Mouse (Mus musculus): ENCODE results near the gene Srcap. TPM values are rescaled to one million over a fixed set of nuclear protein-coding genes. Genes with fewer than 3 reads are reported as not detected.

Gene Srcap
- polyA plus RNA-seq, 1 experiment from 2014 or later = 15.0 TPM

DNA sequence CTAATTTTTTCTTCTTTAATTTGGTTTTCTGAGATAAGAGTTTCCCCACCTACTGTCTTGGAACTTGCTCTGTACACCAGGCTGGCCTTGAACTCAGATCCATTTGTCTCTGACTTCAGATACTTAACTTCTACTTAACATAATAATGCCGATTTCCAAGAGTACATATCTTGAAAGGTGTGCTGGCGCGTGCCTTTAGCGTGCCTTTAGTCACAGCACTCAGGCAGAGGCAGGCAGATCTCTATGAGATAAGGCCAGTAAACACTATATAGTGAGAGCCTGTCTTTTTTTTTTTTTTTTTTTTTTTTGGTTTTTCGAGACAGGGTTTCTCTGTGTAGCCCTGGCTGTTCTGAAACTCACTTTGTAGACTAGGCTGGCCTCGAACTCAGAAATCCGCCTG is 4.6 kb downstream of the Srcap start:
- H3K36me3 ChIP-seq (replicated peaks) = peaks cover 67% of the 10 kb centered on the region
- H3K4me2 ChIP-seq = no peak overlapping the region
- 87% methylated on average over 7 of the region's 7 CpGs for WGBS (ENCODE audit: insufficient replicate concordance)

DNA sequence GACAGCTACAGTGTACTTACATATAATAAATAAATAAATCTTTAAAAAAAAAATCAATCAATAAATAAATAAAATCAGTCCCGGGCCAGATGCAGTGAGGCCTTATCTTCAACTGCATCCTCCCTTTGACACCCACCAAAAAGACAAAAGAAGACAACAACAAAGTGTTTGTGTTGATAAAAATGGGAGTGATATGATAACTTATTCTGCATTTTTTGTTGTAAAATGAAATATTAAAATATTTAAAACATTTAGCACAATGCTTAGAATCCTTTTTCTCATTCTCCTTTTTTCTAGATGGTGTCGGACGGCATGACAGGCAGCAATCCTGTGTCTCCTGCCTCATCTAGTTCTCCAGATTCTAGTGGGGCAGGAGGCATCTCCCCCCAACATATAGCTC is 7.5 kb downstream of the Srcap start, which contains the start of gene Gm42715:
Gene Gm42715, plus strand, starts transcription at position 301 of the 400 bp plus-strand sequence.
- Histone ChIP-seq H3K9ac (no peak within 1 kb of the TSS), H3K4me2 (no peak within 1 kb of the TSS), H3K4me3 (replicated peaks) (no peak within 1 kb of the TSS), H3K27ac (replicated peaks) (no peak within 1 kb of the TSS), H3K9me3 (replicated peaks) (no peaks in the 10 kb centered on the region), H3K36me3 (replicated peaks) (peaks cover 95% of the 10 kb centered on the region), H3K4me1 (replicated peaks) (peaks cover 5% of the 10 kb centered on the region), H3K27me3 (no peaks in the 10 kb centered on the region)
- no peak for ATAC-seq (ENCODE audit: insufficient read depth)
- 86% methylated on average over 3 of the region's 3 CpGs for WGBS (ENCODE audit: insufficient replicate concordance)

More for the DNA sequence above, 4.6 kb downstream of the Srcap start:
- H3K9me3 ChIP-seq (replicated peaks) = no peaks in the 10 kb centered on the region
- H3K27ac ChIP-seq (replicated peaks) = no peak overlapping the region
- H3K4me1 ChIP-seq (replicated peaks) = peaks cover 27% of the 10 kb centered on the region
- no peak overlapping the region for H3K9ac ChIP-seq
- no peaks in the 10 kb centered on the region for H3K27me3 ChIP-seq
- H3K4me3 ChIP-seq (replicated peaks) = no peak overlapping the region
- ATAC-seq (ENCODE audit: insufficient read depth) = no peak

DNA sequence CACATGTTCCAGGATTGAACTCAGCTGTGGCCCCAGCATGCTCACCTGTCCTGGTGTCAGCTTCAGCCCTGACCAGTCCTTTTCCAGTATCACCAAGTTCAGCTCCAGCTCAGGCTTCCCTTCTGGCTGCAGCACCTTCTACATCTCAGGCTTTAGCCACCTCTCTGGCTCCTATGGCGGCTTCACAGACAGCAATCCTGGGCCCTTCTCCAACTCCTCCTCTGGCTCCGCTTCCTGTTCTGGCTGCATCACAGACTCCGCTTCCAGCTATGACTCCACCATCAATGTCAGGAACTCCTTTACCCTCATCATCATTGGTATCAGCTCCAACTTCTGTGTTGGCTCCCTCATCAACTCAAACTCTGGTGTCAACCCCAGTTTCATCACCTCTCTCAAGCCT is 29.9 kb downstream of the Srcap start:
- Histone ChIP-seq H3K27ac (replicated peaks) (no peak overlapping the region), H3K36me3 (replicated peaks) (peaks cover 96% of the 10 kb centered on the region), H3K4me2 (no peak overlapping the region), H3K9ac (no peak overlapping the region), H3K9me3 (replicated peaks) (no peaks in the 10 kb centered on the region), H3K4me1 (replicated peaks) (no peaks in the 10 kb centered on the region), H3K4me3 (replicated peaks) (no peak overlapping the region), H3K27me3 (no peaks in the 10 kb centered on the region)
- WGBS (ENCODE audit: insufficient replicate concordance) = 91% methylated on average over 3 of the region's 3 CpGs
- no peak for ATAC-seq (ENCODE audit: insufficient read depth)

DNA sequence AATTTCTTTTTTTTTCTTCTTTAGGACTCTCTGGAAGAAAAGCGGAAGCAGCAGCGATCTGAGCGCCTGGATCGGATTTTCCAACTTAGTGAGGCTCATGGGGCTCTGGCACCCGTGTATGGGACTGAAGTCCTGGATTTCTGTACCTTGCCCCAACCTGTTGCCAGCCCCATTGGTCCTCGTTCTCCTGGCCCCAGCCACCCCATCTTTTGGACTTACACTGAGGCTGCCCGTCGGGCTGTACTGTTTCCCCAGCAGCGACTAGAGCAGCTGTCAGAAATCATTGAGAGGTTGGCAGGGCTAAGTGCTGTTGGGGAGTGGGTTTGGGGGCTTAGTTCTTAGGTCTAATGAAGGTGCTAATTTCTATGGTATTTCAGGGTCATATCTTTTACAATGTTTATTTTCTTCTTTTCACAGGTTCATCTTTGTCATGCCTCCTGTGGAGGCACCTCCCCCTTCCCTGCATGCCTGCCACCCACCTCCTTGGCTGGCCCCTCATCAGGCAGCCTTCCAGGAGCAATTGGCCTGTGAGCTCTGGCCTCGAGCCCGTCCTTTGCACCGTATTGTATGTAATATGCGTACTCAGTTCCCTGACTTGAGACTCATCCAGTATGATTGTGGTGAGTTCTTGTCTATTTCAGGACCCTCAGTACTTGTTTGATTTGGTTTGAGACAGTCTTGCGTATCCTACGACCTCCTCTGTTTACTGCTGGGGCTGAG is 37.5 kb downstream of the Srcap start:
- no peak for ATAC-seq (ENCODE audit: insufficient read depth)
- Histone ChIP-seq H3K4me1 (replicated peaks) (no peaks in the 10 kb centered on the region), H3K4me3 (replicated peaks) (no peak overlapping the region), H3K27me3 (no peaks in the 10 kb centered on the region), H3K27ac (replicated peaks) (no peak overlapping the region), H3K9ac (no peak overlapping the region), H3K4me2 (no peak overlapping the region), H3K9me3 (replicated peaks) (no peaks in the 10 kb centered on the region), H3K36me3 (replicated peaks) (peaks cover 89% of the 10 kb centered on the region)
- whole genome bisulfite sequencing (ENCODE audit: insufficient replicate concordance) = 91% methylated on average over 15 of the region's 15 CpGs

DNA sequence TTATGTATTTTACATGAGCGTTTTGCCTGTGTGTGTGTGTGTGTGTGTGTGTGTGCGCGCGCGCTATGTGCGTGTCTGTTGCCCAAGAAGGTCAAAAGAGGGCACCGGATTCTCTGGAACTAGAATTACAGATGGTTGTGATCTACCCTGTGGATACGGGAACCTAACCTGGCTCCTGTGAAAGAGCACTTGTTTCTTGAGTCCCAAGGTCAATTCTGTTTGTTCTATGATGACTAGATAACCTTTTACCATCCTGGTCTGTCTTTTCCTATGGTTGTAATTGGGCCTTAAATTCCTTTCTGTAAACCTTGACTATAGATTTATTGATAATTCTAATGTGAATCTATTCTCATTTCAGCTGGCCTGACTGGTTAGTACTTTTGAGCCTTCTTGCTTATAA is 39.8 kb downstream of the Srcap start:
- Histone ChIP-seq H3K36me3 (replicated peaks) (peaks cover 90% of the 10 kb centered on the region), H3K4me2 (no peak overlapping the region), H3K4me1 (replicated peaks) (no peaks in the 10 kb centered on the region), H3K9me3 (replicated peaks) (no peaks in the 10 kb centered on the region), H3K9ac (no peak overlapping the region), H3K27me3 (no peaks in the 10 kb centered on the region), H3K27ac (replicated peaks) (no peak overlapping the region), H3K4me3 (replicated peaks) (no peak overlapping the region)
- ATAC-seq (ENCODE audit: insufficient read depth) = no peak
- 91% methylated on average over 8 of the region's 8 CpGs for WGBS (ENCODE audit: insufficient replicate concordance)

DNA sequence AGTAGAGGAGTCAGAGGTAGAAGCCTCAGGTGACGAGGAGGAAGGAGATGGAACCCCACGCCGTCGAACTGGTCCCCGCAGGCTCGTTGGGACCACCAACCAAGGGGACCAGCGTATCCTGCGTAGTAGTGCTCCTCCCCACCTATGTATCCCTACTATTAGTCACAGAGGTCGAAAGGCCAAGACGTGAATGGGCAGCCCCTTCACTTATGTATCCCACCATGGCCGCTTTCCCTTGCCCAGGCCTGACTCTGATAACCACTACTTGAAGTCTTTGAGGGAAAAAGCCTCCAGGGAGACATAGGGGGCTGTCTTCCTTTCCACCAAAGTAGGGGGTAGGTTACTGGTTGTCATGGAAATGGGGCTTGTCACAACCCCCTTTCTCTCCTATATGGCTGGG is 48.8 kb downstream of the Srcap start:
- no peak overlapping the region for H3K9ac ChIP-seq
- H3K4me1 ChIP-seq (replicated peaks) = no peaks in the 10 kb centered on the region
- no peaks in the 10 kb centered on the region for H3K9me3 ChIP-seq (replicated peaks)
- no peak for ATAC-seq (ENCODE audit: insufficient read depth)
- no peak overlapping the region for H3K4me2 ChIP-seq
- 91% methylated on average over 11 of the region's 11 CpGs for WGBS (ENCODE audit: insufficient replicate concordance)
- H3K27me3 ChIP-seq = no peaks in the 10 kb centered on the region
- peaks cover 84% of the 10 kb centered on the region for H3K36me3 ChIP-seq (replicated peaks)
- H3K27ac ChIP-seq (replicated peaks) = no peak overlapping the region
- H3K4me3 ChIP-seq (replicated peaks) = no peak overlapping the region

DNA sequence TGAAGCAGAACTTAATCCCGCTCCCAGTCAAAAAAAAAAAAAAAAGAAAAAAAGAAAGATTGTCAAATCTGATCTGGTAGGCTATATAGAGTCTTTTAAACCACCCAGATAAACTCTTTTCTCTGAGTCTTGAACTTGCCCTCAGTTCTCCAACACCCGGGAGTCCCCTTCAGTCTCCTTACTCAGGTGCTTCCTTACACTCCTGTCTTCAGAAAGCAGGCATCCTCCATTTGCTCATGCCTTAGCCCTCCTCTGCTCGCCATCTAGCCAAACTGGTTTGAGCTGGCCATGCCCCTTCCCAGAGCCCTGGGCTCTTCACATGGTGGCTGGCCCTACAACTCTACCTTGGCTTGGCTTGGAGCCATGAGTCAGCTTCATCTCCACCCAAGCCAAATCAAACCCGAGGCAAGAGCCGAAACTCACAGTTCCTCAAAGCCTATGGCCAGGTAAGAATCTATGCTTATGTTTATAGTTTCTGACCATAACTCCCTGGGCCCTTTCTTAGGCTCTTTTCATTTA is 49.6 kb downstream of the Srcap start, which contains the start of gene Tmem265:
Gene Tmem265, plus strand, starts transcription at position 51 of the 519 bp plus-strand sequence.
- ATAC-seq (ENCODE audit: insufficient read depth) = no peak
- no peak within 1 kb of the TSS for H3K4me2 ChIP-seq
- no peak within 1 kb of the TSS for H3K27ac ChIP-seq (replicated peaks)
- H3K4me1 ChIP-seq (replicated peaks) = no peaks in the 10 kb centered on the region
- 85% methylated on average over 5 of the region's 5 CpGs for WGBS (ENCODE audit: insufficient replicate concordance)
- H3K9ac ChIP-seq = no peak within 1 kb of the TSS
- H3K9me3 ChIP-seq (replicated peaks) = no peaks in the 10 kb centered on the region
- no peaks in the 10 kb centered on the region for H3K27me3 ChIP-seq
- H3K36me3 ChIP-seq (replicated peaks) = peaks cover 83% of the 10 kb centered on the region
- no peak within 1 kb of the TSS for H3K4me3 ChIP-seq (replicated peaks)

DNA sequence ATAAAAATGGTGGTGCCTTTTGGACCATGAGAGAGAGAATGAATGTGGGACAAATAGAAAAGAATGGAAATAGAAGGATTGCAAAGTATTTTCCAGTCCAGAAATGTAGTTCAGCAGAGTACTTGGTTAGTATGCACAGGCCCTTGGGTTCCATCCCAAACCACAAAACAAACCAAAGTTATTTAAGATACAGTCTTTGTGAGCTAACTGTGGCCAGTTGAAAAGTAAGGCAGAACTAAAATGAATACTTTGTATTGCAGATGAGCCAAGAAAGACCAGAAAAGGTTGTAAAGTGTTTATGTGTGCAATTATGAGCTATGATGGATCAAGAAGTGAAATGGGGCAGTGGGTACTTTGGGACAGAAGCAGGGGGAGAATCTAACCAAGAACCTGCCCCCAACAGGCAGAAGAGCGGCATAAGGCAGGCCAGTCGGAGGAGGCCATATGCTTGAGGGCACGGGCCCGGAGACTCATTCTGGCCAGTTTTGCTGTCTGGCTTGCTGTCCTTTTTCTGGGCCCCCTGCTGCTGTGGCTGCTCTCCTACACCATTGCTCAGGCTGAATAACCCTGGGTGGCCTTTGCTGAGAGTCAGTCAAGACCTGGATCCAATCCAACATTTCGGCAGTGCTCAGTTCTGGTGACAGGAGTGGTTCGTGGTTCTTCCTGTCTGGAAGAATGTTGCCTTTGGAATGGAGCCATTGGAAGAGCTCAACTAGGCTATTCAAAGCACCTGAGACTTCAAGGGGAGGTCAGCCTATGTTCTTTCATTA is 52.8 kb downstream of the Srcap start:
- Histone ChIP-seq H3K4me3 (replicated peaks) (no peak overlapping the region), H3K27ac (replicated peaks) (no peak overlapping the region), H3K27me3 (no peaks in the 10 kb centered on the region), H3K9ac (no peak overlapping the region), H3K36me3 (replicated peaks) (peaks cover 74% of the 10 kb centered on the region), H3K4me2 (no peak overlapping the region), H3K9me3 (replicated peaks) (no peaks in the 10 kb centered on the region), H3K4me1 (replicated peaks) (no peaks in the 10 kb centered on the region)
- ATAC-seq (ENCODE audit: insufficient read depth) = no peak
- WGBS (ENCODE audit: insufficient replicate concordance) = 84% methylated on average over 6 of the region's 6 CpGs

DNA sequence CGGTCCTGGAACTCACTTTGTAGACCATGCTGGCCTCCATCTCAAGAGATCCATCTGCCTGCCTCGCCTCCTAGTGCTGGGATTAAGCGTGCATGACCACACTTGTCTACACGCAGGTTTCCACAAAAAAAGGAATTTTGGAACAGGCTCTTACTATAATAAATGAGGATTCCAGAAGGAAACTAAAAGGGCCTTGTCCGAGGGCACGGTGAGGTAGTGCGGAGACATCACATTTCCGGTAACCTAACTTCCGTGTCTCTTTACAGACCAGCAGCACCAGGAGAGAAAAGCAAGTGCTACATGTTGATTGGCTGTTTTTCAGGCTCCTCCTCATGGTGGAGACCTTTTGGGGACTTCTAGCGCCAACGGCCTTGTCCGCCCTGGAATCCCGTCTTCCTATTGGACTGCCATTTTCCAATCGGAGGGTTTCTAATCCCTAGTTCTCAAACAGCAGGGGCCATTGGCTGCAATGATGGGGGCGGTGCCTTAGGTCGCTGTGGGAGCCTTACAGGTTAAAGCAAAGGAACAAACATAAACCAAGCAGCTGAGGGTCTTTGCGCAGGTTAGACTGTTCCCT is 61.2 kb downstream of the Srcap start, which contains the start of gene Phkg2:
Gene Phkg2, plus strand, starts transcription at position 446 of the 577 bp plus-strand sequence.
- no peaks in the 10 kb centered on the region for H3K9me3 ChIP-seq (replicated peaks)
- peak within 1 kb of the TSS; percentile 92 for H3K4me2 ChIP-seq
- under 1% methylated on average over 17 of the region's 17 CpGs for WGBS (ENCODE audit: insufficient replicate concordance)
- no peaks in the 10 kb centered on the region for H3K27me3 ChIP-seq
- peak within 1 kb of the TSS; percentile 86 for H3K4me3 ChIP-seq (replicated peaks)
- peak; percentile 99 for ATAC-seq (ENCODE audit: insufficient read depth)
- H3K9ac ChIP-seq = peak within 1 kb of the TSS; percentile 88
- H3K4me1 ChIP-seq (replicated peaks) = peaks cover 28% of the 10 kb centered on the region
- peaks cover 19% of the 10 kb centered on the region for H3K36me3 ChIP-seq (replicated peaks)
- H3K27ac ChIP-seq (replicated peaks) = peak within 1 kb of the TSS; percentile 76

DNA sequence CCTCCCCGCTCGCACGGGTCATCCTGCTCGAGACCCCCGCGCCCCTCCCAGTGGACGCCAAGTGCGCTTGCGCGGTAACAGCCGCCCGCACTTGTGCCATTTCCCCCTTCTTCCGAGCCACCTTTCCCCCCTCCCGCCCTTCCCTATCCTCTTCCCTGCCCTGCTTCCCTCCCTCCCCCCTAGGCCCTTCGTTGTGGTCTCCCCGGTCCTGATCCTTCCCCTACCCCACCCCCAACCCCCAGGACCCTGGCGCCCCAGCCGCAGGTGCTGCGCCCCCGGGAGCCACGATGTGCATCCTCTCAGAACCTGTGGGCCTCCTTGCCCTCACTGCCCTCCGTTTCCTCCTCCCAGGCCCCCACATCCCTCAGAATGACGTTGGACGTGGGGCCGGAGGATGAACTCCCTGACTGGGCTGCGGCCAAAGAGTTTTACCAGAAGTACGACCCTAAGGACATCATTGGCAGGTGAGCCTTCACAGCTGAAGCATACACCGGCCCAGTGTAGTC is 61.8 kb downstream of the Srcap start:
- Histone ChIP-seq H3K9ac (peak overlapping the region; percentile 88), H3K9me3 (replicated peaks) (no peaks in the 10 kb centered on the region), H3K36me3 (replicated peaks) (peaks cover 22% of the 10 kb centered on the region), H3K4me3 (replicated peaks) (peak overlapping the region; percentile 86), H3K4me2 (peak overlapping the region; percentile 92), H3K27ac (replicated peaks) (peak overlapping the region; percentile 76), H3K4me1 (replicated peaks) (peaks cover 28% of the 10 kb centered on the region), H3K27me3 (no peaks in the 10 kb centered on the region)
- peak; percentile 37 for ATAC-seq (ENCODE audit: insufficient read depth)
- WGBS (ENCODE audit: insufficient replicate concordance) = 0% methylated on average over 23 of the region's 28 CpGs

DNA sequence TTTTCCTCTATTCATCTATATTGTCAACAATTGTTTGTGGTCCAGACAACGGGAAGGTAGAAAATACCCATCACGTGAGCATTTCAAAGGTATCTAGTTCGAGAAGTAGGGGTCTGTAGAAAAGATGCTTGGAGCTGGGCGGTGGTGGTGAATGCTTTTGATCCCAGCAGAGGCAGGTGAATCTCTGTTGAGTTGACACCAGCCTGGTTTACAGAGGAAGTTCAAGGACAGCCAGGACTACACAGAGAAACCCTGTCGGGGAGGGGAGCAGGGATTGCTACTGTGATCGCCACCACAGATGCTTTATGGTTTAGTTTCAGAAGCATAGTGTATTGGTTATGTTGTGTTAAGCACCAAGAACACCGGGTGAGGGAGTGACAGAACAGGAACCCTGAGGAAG is 62.3 kb downstream of the Srcap start:
- H3K27me3 ChIP-seq = no peaks in the 10 kb centered on the region
- 0 out of 2 replicates have a peak overlapping the region, but pooled peaks have one; percentile 38 for H3K27ac ChIP-seq (replicated peaks)
- peak overlapping the region; percentile 92 for H3K4me2 ChIP-seq
- H3K36me3 ChIP-seq (replicated peaks) = peaks cover 21% of the 10 kb centered on the region
- no peaks in the 10 kb centered on the region for H3K9me3 ChIP-seq (replicated peaks)
- WGBS (ENCODE audit: insufficient replicate concordance) = 11% methylated on average over 7 of the region's 7 CpGs
- H3K9ac ChIP-seq = peak overlapping the region; percentile 88
- peaks cover 28% of the 10 kb centered on the region for H3K4me1 ChIP-seq (replicated peaks)
- no peak for ATAC-seq (ENCODE audit: insufficient read depth)
- H3K4me3 ChIP-seq (replicated peaks) = peak overlapping the region; percentile 86

Measured in liver, embryonic 15.5 days (tissue).